Mouse (Mus musculus): ENCODE data around the gene Cd22.
A peak's percentile ranks its signal among the peaks of the same experiment; 100 is the strongest.
"Not testable (repeated sequence)": the region's sequence is repeated elsewhere in the genome, so short reads cannot be mapped to it uniquely, and the experiment has no call there.

Cd22 gene

DNA sequence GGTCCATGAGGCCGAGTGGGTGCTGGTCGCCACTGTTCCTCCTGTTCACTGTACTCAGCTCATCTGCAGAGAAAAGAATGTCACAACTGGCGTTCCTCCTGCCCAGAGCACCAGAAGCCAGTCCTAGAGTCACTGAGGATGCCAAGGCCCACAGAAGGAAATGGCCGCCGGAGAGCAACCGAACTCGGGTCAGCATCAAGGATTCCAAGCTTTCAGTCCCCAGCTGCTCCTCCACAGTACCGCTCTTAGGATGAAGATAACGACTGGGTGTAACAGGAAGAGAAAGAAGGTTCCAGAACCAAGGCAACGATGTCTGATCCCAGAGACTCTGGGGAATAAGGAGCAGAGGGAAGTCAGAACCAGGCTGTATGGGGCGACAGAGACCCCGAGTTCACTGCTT lies 18.7 kb downstream of the Cd22 start, which contains the start of gene Ffar1:
Ffar1 (minus strand) TSS at position 101 of the 400 bp plus-strand sequence.
- no peak for DNase-seq (ENCODE audit: low spot score)

- peak; percentile 56 for DNase-seq (ENCODE audit: low spot score)
Observed at GRCm38 (mm10) chr7:30859635-30860402, 20.3 kb downstream of the Cd22 start.

- peak; percentile 84 for DNase-seq (ENCODE audit: low spot score)
Observed at GRCm38 (mm10) chr7:30859290-30859634, 20.9 kb downstream of the Cd22 start.

DNA sequence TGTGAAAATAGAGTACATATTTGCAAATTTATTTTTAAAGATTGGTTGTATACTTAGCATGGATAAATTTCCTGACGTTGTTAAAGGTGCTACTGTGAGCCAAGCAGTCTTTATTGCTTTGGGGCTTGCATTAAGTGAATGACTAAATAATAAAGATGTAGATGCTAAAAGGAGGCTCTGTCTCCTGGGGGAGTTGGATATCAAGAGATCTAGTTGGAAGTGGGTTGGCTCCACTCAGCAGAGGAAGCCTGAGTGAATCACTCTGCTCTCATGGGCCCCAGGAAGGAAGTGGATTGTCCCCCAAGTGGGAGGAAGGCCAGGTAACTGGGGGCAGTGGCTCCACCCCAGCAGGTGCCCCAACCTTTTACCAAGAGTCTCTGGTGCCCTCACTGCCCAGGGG lies 22.4 kb downstream of the Cd22 start:
- no peak for DNase-seq (ENCODE audit: low spot score)

DNA sequence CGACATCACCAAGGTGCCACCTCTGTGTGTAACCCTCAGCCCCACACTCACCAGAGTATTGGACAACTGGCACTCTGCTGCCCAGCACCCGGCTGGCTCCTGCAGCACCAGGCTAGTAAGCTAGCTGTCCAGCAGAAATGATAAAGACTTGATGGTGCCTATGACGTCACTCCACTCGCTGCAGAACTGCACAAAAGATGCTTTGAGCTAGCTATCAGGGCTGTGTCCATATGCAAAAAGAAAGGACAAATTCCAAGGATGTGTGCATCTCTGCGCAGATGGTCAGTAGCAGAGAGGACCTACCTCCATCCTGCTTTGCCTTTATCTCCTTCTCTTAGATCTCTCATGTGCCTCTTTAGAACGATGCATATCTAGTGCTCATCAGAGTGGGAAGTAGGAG lies 24.1 kb downstream of the Cd22 start, which contains the start of gene Ffar3:
Ffar3 (minus strand) TSS at position 101 of the 400 bp plus-strand sequence.
- DNase-seq (ENCODE audit: low spot score) = no peak

GRCm38 (mm10) chr7:30851421-30851820 lies 28.7 kb downstream of the Cd22 start:
- no peak for DNase-seq (ENCODE audit: low spot score)

GRCm38 (mm10) chr7:30847934-30848333 lies 32.2 kb downstream of the Cd22 start:
- DNase-seq (ENCODE audit: low spot score) = no peak

- DNase-seq (ENCODE audit: low spot score) = no peak
Observed at GRCm38 (mm10) chr7:30847386-30847785, 32.8 kb downstream of the Cd22 start.

DNA sequence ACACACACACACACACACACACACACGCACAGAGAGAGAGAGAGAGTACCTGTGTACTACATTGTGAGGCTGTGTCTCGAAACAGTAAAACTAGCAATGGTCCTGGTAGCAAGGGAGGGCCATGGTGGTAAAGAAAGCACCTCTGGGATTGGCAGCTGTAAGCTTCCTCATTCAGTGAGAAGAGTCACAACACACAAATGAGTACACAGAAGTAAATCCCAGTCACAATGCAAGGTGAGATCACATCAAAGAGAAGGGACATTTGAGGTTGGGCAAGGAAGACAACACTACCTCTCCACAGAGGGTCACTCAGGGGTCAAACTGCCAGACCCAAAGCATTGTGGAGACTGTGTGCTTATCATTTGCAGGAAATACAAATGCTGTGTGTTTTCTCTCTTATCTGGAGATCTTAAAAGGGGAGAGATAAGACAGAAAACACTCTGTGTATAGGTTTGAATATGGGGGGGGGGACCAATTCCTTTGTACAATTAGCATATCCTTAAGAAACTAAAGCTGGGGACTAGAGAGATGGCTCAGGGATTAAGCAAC lies 33.6 kb downstream of the Cd22 start:
- no peak for DNase-seq (ENCODE audit: low spot score)

DNA sequence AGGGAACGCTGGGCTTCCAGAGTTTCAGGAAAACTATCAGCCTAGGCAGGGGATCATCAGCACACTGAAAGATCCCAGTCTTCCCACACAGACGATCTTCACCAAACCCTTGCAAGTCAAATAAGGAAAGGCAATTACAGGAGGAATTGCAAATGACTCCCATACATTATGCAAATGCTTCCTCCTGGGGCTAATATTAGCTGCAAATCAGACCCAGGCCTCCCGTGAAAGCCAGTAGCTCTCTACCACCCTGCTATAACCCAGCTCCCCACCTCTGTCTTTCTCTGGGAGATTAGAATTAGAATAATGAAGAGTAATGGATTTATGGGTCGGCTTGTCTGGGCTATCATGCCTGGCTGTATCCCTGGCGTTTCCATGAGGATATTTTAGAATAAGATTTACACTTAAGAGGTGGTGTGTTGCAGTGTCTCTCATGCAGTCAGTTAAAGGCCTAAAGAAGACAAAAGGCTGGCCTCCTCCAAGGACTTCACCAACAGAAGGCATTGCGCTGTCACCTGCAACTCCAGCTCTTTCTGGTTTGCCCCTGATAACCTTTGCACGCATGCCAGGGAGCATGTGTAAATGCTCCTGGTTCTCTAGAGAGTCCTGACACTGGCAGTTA lies 35.4 kb downstream of the Cd22 start:
- DNase-seq (ENCODE audit: low spot score) = no peak

DNA sequence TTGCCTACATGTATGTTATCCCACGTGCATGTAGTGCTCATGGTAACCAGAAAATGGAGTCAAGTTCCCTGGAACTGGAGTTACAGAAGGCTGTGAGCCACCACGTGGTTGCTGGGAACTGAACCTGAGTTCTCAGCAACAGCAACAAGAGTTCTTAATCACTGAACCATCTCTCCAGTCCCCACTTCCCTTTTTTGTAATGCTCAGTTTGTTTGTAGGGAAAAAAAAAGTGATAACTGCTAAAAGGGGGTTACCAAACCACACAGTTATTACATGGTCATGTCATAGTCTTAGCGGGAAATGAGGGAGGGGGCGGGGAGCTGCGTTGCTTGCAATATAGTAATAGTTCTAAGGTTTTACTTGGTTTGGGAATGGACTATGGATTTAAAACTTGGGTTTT lies 38.0 kb downstream of the Cd22 start:
- DNase-seq (ENCODE audit: low spot score) = no peak

GRCm38 (mm10) chr7:30841379-30841778 lies 38.8 kb downstream of the Cd22 start:
- DNase-seq (ENCODE audit: low spot score) = no peak

- DNase-seq (ENCODE audit: low spot score) = no peak
Observed at GRCm38 (mm10) chr7:30840306-30840705, 39.8 kb downstream of the Cd22 start.

- no peak for DNase-seq (ENCODE audit: low spot score)
Observed at GRCm38 (mm10) chr7:30837277-30837676, 42.9 kb downstream of the Cd22 start.

- not testable (repeated sequence) for DNase-seq (ENCODE audit: low spot score)
Observed at GRCm38 (mm10) chr7:30832684-30833083, 47.5 kb downstream of the Cd22 start.

- no peak for DNase-seq (ENCODE audit: low spot score)
Observed at GRCm38 (mm10) chr7:30832261-30832660, 47.9 kb downstream of the Cd22 start.

- DNase-seq (ENCODE audit: low spot score) = no peak
Observed at GRCm38 (mm10) chr7:30829428-30829827, 50.7 kb downstream of the Cd22 start.

- not testable (repeated sequence) for DNase-seq (ENCODE audit: low spot score)
Observed at GRCm38 (mm10) chr7:30828871-30829270, 51.3 kb downstream of the Cd22 start.

DNA sequence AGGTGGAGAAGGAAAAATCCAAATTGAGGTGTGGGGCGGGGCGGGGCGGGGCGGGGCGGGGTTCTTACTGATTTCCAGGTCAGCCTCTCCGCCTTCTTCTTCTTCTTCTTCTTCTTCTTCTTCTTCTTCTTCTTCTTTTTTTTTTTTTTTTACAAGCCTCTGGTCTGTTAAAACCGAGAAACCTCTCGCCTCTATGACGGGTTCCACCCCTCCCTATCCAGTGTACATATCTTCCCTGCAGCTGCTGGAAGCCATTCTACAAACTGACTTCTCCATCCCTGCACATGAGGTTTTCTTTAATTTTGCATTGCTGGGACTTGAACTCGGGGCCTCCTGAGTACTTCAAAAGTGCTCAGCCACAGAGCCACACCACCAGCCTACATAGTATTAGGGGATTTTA lies 53.5 kb downstream of the Cd22 start:
- DNase-seq (ENCODE audit: low spot score) = no peak

- no peak for DNase-seq (ENCODE audit: low spot score)
Observed at GRCm38 (mm10) chr7:30824306-30824705, 55.8 kb downstream of the Cd22 start.

- DNase-seq (ENCODE audit: low spot score) = no peak
Observed at GRCm38 (mm10) chr7:30823675-30824074, 56.5 kb downstream of the Cd22 start, which contains the start of gene Ffar2. Gene Ffar2 (minus strand): TSS chr7:30823775.

GRCm38 (mm10) chr7:30821532-30821931 lies 58.6 kb downstream of the Cd22 start:
- DNase-seq (ENCODE audit: low spot score) = no peak

DNA sequence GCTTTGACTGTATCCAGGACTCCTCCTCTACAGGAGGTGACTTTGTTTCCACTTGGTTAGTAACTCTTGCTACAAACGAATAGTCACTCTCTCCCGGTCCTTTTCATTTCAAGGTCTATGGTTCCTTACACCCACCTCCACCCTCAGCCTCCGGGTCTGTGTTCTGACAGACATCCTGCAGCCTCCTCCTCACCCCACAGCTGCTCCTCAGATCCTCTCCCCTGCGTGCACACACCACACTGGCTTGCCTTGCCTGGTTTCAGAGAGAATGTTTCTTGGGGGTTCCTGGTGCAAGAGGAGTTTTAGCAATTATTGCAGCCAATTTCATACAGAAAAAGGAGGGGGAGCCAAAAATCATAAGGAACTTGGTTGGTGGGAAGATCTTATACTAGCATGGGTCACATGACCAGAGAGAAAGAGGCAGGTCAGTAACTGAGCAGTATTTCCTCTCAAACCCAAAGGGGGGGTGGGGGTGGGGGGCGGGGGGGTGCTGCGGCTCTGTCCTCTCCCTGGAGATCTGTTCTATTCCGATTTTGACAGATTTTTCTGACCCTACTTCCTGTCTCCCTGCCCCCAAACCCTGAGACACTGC lies 59.2 kb downstream of the Cd22 start:
- no peak for DNase-seq (ENCODE audit: low spot score)
